Mouse (Mus musculus) embryo, embryonic 11.5 days (tissue): Measurements from ENCODE around the gene Ttll10.

Experiments used
- DNase-seq: peaks from one replicate; pipeline ENCODE4 v3.0.0-alpha.2; 2012; ENCODE audit warnings: low read depth, low spot score

Gene Ttll10

DNA sequence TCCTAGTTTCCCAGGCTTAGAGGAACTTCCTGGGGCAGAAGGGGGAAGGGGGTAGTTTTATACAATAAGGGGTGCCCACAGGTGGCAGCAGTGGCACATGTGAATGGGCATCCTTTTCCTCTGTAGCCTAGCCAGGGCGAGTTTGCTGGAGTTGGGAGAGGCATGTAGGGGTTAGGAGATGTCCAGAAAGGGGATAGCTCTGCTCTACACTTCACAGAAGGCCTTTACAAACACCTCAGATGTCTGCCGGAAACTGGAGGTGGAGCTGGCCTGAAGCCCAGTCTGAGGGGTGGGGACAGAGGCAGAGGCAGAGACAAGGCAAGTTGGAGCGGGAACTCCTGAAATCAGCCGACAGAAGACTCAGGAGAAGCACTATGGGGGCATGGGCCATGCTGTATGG, 33.2 kb downstream of the Ttll10 start, which contains the start of gene Tnfrsf18:
TSS of gene Tnfrsf18 (plus strand) at position 152 of the 400 bp plus-strand sequence.
- DNase-seq, result no peak

DNA sequence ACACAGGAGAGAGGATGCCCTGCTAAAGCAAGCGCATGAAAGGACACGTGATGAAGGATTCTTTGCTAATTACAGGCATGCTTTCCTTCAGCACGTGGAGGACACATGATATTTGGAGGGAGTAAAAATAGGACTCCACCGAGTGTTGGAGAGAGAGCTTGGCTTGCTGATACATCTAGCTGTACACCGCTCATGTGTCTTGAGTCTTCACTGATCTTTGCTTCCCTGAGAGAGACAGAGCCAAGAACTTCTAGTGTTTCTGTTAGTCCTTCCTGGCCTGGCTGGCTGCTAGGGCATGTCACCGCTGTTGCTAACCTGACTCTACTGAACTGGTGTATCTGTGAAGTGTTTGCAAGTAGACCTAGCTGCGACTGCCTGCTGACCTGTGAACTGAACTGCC, 35.0 kb downstream of the Ttll10 start:
- DNase-seq, result no peak

DNA sequence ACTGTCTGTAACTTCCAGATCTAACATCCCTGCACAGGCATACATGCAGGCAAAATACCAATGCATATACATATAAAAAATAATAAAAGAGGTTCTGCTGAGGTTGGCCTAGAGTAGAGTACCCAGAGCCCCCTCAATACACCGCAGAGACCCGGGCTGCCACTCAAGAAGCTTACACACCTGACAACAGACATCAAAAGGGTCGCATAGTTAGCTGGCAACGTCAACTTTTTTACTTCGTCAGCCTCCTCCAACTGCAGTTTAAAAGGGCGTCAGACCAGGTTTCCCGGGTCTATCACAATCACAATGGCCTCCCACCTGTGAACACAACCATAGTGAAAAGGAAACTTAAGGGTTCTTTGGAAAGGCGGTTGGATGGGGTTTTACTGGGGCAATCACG, 35.7 kb downstream of the Ttll10 start:
- no peak for DNase-seq

DNA sequence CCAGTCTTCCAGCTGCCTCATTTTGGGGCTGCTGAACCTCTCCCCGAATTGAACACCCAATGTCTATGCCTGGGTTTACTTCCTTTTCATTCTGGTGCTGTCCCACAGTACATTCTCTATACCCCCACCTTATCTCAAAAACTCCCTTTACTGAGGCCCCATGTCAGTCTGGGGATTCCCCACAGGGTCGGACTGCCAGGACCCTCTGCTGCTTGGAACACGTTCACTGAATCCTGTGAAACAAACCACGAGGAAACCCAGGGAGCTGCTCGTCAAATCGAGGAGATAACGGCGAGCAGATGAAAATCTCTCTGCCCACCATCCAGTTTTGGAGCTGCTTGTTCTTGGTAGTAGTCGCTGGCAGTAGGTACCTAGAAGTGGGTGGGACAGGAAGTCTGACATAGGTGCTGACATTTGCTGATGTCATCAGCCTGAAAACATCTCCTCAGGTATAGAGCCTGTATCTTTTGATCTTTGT, 37.2 kb downstream of the Ttll10 start:
- no peak for DNase-seq

DNA sequence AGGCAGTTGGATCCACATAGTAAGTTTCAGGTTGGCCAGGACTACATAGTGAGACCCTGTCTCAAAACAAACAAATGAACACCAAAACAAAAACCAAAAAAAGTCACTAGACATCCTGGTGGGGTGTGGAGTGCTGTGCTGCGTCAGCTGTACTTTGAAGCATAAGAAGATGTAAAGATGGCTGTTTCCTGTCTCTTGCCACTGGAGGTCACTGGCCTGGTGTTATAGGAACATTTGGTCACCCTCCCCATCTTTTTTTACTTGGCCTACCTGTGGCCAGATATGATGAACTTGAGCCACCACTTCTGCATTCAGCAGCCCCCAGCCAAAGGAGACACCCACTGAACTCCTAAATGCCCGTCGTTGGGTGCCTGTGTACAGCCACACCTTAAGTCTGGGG, 37.8 kb downstream of the Ttll10 start:
- DNase-seq, result no peak

DNA sequence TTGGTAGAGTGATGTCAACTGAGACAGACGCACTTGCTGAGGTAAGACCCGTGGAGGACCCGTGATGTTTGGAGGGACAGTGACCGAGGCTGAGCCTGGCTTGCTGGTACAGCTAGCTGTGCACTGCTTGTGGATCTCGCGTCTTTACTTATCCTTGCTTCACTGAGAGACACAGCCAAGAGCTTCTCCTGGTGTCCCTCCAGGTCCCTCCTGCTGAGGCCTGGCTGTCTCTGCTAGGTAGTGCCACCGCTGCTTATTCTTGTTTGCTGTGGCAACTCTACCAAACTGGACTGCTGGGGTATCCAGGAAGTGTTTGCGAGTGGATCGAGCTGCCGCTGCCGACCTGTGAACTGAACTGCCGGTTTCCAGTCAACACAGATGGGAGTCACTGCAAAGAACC, 39.4 kb downstream of the Ttll10 start:
- no peak for DNase-seq

DNA sequence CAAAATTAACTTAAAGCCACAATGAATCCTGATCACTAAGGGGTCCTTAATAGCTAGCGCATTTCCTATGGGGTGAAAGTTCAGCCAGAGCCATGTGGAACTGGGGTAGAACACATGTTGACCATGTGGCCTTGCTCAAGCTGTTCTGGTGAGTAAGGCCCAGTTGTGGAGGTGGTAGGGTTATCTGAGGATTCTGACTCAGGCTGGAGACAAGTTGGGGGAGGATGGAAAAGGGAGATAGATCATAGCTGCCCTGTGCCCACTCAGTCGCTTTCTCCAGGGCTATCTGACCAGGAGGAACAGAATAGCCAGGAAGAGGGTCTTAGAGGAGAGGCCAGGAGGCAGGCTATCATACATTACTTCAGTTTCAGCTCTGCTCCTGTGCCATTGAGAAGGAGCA, 44.8 kb downstream of the Ttll10 start:
- DNase-seq, result no peak

DNA sequence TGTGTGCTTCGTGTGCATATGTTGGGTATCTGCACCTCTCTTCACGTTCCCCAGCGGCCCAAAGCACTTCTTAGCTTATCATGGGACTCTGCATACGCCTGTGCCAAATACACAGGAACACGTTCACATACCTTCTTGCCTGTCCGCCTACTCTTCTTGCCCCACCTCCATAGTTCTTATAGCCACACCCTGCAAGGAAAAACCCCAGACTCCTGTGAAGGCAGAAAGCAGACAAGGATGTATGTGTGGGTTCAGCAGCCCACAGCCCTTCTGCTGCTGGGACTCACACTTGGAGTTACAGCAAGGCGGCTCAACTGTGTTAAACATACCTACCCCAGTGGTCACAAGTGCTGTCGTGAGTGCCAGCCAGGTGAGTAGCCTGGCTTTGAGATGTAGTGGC, 45.6 kb downstream of the Ttll10 start, which contains the start of gene Tnfrsf4:
TSS of gene Tnfrsf4 (plus strand) at position 207 of the 400 bp plus-strand sequence.
- DNase-seq, result no peak

DNA sequence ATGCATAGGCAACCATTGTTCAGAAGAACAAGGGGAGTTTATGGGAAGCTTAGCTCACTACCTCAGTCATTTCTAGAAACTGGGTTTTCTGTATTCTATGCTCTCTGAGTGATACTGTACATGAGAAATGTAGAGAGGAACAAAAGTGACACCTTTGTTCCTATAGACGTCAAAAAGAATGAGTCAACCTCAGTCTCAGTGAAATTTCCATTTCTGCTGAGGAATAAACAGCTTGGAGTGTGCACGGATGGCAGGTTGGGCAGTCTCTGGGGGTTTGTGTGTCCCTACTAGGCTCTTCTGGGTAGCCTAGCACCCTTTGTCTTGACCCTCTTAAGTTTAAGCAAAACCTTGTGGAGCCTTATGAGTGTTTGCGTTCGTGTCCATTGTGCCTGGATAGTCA, 50.8 kb downstream of the Ttll10 start:
- DNase-seq, result no peak

DNA sequence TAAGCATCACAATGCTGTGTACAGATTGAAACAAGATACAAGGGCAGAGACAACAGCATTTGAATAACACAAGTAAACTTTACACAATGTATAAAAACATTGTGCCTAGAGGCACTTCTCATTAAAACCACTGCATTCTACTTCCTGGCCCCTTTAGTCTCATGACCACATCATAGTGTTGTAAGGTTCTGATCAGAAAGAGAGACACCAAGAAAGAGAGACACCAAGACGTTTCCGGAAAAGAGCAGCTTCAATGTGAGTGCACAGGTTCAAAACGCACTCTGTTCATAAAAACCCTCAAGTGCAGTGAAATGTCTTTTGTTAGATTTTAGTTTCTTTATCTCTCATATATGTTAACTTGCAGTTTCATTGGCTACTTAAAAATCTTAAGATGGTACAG, 55.1 kb downstream of the Ttll10 start:
- DNase-seq, result no peak

DNA sequence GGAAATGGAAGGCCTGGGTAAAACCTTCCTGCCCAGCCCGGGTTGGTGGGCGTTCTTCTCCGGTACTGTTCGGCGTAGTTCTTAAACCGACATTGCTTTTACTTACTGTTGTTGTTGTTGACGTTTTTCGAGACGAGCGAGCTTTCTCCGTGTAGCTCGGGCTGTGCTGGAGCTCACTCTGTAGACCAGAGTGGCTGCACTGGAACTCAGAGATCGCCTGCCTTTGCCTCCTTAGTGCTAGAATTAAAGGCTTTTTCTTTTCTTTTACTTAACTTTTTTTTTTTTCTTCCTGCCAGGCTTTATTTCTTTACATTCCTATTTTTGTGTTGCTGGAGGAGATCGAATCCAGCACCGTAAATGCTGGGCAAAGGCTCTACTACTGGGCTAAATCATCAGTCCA, 65.6 kb downstream of the Ttll10 start:
- no peak for DNase-seq

DNA sequence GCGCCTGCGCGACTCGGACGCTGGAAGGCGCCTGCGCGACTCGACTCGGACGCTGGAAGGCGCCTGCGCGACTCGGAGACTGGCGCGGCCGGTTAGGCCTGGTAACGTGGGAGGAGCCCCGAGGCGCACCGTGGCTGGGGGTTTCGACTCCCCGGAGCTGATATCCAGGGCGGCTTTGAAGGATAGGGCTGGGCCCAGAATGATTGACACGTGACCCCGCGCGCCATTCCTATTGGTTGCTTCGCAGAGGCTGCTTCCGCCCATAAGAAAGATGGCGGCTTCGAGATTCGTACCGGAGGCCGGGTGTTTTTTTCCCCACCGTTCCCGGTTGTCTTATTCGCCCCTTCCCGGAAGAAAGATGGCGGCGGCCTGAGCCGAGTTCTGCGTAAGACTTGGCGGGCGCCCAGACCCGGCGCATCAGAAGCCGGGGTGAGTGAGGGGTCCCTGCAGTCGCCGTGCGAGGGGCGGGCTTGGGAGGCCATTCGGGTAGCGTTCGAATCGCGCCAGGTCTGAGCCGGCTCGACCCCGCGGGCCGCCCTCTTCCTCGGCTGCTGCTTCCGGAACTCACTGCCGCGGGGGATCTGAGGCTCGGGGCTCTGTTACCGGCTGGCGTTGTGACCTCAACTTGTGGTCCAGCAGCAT, 66.2 kb downstream of the Ttll10 start:
- DNase-seq, result peak; percentile 90

DNA sequence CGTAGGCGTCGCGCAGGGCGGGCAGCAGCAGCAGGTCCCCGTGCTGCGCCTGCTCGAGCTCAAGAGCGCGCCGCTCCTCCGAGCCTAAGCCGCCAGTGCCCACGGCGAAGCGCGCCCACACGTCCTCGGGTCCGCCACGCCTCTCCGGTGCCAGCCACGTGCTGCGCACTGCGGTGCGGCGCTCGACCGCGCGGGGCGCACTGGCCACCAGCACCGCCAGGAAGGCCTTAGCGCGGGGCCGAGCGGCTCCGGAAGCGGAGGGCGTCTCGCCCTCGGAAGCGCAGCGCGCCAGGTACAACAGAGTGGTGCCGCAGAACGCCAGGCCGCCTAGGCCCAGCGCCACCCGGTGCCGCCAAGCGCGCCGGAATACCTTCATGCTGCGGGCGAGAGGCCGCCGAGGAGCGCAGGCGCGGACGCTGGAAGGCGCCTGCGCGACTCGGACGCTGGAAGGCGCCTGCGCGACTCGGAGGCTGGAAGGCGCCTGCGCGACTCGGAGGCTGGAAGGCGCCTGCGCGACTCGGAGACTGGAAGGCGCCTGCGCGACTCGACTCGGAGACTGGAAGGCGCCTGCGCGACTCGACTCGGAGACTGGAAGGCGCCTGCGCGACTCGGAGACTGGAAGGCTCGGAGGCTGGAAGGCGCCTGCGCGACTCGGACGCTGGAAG, 66.8 kb downstream of the Ttll10 start, which contains the start of the genes B3galt6 and Sdf4:
TSS of gene B3galt6 (minus strand) at position 409 of the 665 bp plus-strand sequence.
TSS of gene Sdf4 (plus strand) at position 632 of the 665 bp plus-strand sequence.
- peak; percentile 87 for DNase-seq

DNA sequence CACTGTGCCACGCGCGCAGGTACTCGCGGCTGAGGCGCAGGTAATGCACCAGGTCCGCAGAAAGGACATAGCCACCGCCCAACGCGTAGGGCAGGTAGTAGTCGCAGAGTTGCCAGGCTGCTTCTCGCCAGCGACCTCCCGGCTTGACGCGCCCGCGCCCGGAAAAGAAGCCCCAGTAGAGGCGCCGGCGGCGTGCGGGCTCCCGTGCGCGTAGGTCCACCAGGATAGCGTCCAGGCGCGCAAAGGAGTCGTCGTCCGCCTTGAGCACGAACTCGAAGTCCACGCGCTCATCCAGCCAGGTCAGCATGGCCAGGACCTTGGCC, 67.3 kb downstream of the Ttll10 start:
- DNase-seq, result no peak

DNA sequence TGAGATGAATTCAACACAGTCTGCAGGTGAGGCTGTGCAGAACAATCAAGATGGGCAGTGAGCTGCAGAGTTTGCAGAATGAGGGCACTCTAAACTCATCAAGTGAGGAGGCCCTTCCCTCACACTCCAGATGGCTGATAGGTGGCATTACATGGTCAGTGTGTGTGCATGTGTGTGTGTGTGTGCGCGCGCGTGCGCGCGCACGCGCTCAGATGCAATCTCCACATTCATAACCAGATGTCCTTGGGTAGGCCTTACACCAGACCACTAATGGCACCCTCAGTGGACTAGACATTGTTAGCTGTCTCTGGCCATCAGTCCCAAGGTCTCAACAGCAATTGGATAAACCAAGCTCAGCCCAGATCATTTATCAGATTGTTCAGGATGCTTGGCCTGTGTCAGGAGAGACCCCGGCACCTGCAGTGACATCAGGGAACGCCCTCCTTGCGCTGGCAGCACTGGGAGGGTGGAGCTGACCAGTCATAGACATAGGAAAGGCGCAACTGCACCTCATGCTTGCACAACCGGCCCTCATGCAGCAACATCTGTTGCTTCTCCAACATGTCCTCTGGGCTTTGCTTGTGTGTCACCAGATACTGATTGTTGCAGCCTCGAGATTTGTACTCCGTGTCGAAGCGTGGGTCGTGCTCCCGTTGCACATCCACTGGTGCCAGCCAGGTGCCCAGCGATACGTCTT, 67.9 kb downstream of the Ttll10 start:
- DNase-seq, result no peak
